Mouse (Mus musculus) lung, postnatal 0 days (tissue): ENCODE results near the gene Gucd1. TPM values are rescaled to one million over a fixed set of nuclear protein-coding genes. Genes with fewer than 3 reads are reported as not detected.

ENCODE experiments used
- ATAC-seq: fragments of 200-750 bp; cut with Nextera tagmentation; 2 replicates; pipeline ENCODE4 v1.8.0; 2017; ENCODE audit warnings: moderate library complexity
- DNase-seq: peaks from one replicate; pipeline ENCODE4 v3.0.0-alpha.2; 2016; ENCODE audit warnings: low spot score
- H3K27ac ChIP-seq: fragments of 300-500 bp; sonication (generic); 2 replicates; pipeline ENCODE4 v1.5.1; 2014; ENCODE audit warnings: antibody characterized with exemption, mild to moderate bottlenecking, low read length, mixed read lengths
- H3K27me3 ChIP-seq: fragments of 300-500 bp; sonication (generic); replicated peaks from 2 replicates; pipeline ENCODE4 v1.6.1; 2014; ENCODE audit warnings: low read length, mixed read lengths; ENCODE audit not compliant: insufficient read depth
- H3K36me3 ChIP-seq: fragments of 300-500 bp; sonication (generic); 2 replicates; pipeline ENCODE4 v1.6.1; 2014; ENCODE audit warnings: low read length, mixed read lengths; ENCODE audit not compliant: insufficient read depth
- H3K4me1 ChIP-seq: fragments of 300-500 bp; sonication (generic); 2 replicates; pipeline ENCODE4 v1.6.1; 2014; ENCODE audit warnings: antibody characterized with exemption, low read depth, low read length, mixed read lengths; ENCODE audit not compliant: insufficient read depth
- H3K4me2 ChIP-seq: fragments of 300-500 bp; sonication (generic); replicated peaks from 2 replicates; pipeline ENCODE4 v1.6.1; 2014; ENCODE audit warnings: low read depth, mild to moderate bottlenecking, low read length, moderate library complexity, mixed read lengths
- H3K4me3 ChIP-seq: fragments of 300-500 bp; sonication (generic); 2 replicates; pipeline ENCODE4 v1.5.1; 2014; ENCODE audit warnings: low read depth, low read length
- H3K9ac ChIP-seq: fragments of 300-500 bp; sonication (generic); replicated peaks from 2 replicates; pipeline ENCODE4 v1.6.1; 2014; ENCODE audit warnings: low read depth, mild to moderate bottlenecking
- H3K9me3 ChIP-seq: fragments of 300-500 bp; sonication (generic); 2 replicates; pipeline ENCODE4 v1.6.1; 2016; ENCODE audit warnings: low read length, mixed read lengths
- CTCF ChIP-seq: IDR thresholded peaks from 2 replicates; pipeline ENCODE4 v1.5.1; 2016; ENCODE audit warnings: antibody characterized with exemption, mild to moderate bottlenecking
- EP300 ChIP-seq: IDR thresholded peaks from 2 replicates; pipeline ENCODE4 v1.6.1; 2016; ENCODE audit warnings: antibody characterized with exemption, mild to moderate bottlenecking, control low read depth
- WGBS: fragments of 180-500 bp; shearing (Covaris S2); extraction: QIAGEN DNeasy Blood & Tissue Kit; methylation state at CpG from one replicate; pipeline ENCODE4 v1.1.7; 2014; 5-methylcytosine and 5-hydroxymethylcytosine counted together
- polyA plus RNA-seq: library from polyadenylated mRNA; unstranded; fragments of >200 nt; fragmentation: Nextera tagmentation; extraction: Ambion mirVana; gene quantifications from 2 replicates; pipeline ENCODE4 v1.2.1, GENCODE M21; 2015

The Gucd1 gene
- polyA plus RNA-seq, 1 experiment from 2014 or later, result 20.3 TPM

DNA sequence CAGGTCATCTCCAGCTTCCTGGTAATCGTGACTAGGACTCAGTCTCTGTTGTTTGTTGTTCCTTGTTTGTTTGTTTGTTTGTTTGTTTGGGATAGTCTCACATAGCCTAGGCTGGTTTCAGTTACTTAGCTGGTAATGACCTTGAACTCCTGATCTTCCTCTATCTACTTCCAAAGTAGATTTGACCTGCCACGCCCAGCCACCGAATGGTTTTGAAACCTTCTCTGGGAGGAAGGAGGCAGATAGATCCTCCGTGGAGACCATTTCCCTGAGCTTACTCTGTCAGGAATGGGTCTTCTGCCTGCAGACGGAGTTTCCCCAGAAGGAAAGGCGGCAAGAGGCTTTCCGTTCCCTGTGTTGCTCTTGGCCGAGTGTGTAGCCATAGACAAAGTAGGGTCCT is 44.8 kb upstream of the Gucd1 start:
- WGBS, result 82% methylated on average over 8 of the region's 8 CpGs
- Histone ChIP-seq H3K4me3 (no peak overlapping the region), H3K4me2 (no peak overlapping the region), H3K27ac (no peak overlapping the region), H3K4me1 (peaks cover 5% of the 10 kb centered on the region; the same call in 1 of the 2 replicates), H3K27me3 (peaks cover 19% of the 10 kb centered on the region), H3K9me3 (no peaks in the 10 kb centered on the region), H3K9ac (no peak overlapping the region), H3K36me3 (no peaks in the 10 kb centered on the region)
- DNase-seq (no peak), ATAC-seq (no peak)
- no peak for TF ChIP-seq CTCF

DNA sequence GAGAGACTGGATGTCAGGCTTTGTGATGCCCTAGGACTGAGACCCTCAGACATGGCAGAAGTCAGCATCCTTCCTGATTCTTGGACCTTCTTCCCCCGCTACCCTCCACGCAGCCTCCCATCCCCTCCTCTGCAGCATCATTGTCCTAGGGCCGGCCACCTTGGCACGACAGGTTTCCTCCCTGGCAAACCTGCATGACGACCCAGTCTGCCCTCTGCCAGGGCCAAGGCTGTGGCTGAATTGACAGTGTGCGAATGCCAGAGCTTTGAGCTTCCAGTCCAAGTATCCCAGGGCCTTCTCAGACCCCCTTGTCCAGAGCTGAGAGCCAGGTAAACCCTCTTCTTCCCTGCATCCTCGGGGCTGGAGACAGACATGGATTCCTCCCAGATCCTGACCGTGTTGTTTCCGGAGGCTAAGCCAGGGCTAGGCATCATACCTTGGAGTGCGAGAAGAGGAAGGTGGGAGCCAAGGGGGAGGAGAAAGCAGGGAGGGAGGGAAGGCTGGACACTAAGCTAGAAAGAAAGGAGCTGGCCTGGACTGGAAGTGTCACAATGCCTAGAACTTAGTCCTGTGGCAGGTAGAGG is 43.4 kb upstream of the Gucd1 start, which contains the start of gene Ggt1:
Gene Ggt1 (plus strand): TSS at position 534 of the 584 bp plus-strand sequence.
- Histone ChIP-seq H3K4me1 (peaks cover 5% of the 10 kb centered on the region; the same call in 1 of the 2 replicates), H3K4me2 (peak within 1 kb of the TSS; percentile 81; the same call in 1 of the 2 replicates), H3K9me3 (no peaks in the 10 kb centered on the region), H3K27me3 (peaks cover 19% of the 10 kb centered on the region), H3K9ac (no peak within 1 kb of the TSS), H3K4me3 (no peak within 1 kb of the TSS), H3K27ac (no peak within 1 kb of the TSS), H3K36me3 (no peaks in the 10 kb centered on the region)
- no peak for ATAC-seq
- no peak for DNase-seq
- TF ChIP-seq CTCF (no peak), EP300 (no peak)
- 48% methylated on average over 10 of the region's 10 CpGs for WGBS

DNA sequence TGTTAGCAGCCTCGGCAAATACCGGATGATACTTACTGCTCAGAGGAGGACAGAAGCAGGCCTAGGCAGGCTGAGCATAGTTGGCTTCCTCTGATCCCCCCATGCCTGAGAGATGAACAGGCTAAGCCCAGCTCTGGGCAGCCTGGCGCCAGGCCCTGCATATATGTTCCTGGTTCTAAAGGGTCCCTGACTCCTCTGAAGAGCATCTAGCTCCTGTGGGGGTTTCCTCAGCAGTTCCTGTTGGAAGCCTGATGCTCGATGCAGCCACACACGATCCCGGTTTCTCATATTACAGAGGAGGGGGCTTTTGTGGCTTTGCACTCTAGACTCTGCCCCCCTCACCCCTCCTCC is 42.8 kb upstream of the Gucd1 start:
- Histone ChIP-seq H3K4me3 (no peak overlapping the region), H3K27me3 (peaks cover 19% of the 10 kb centered on the region), H3K4me2 (peak overlapping the region; percentile 81), H3K9me3 (no peaks in the 10 kb centered on the region), H3K27ac (no peak overlapping the region), H3K36me3 (no peaks in the 10 kb centered on the region), H3K4me1 (peaks cover 5% of the 10 kb centered on the region; the same call in 1 of the 2 replicates), H3K9ac (no peak overlapping the region)
- peak; percentile 16; the same call in 1 of the 2 replicates for ATAC-seq
- DNase-seq, result no peak
- TF ChIP-seq CTCF, result no peak
- no peak for TF ChIP-seq EP300
- 20% methylated on average over 6 of the region's 6 CpGs for WGBS

DNA sequence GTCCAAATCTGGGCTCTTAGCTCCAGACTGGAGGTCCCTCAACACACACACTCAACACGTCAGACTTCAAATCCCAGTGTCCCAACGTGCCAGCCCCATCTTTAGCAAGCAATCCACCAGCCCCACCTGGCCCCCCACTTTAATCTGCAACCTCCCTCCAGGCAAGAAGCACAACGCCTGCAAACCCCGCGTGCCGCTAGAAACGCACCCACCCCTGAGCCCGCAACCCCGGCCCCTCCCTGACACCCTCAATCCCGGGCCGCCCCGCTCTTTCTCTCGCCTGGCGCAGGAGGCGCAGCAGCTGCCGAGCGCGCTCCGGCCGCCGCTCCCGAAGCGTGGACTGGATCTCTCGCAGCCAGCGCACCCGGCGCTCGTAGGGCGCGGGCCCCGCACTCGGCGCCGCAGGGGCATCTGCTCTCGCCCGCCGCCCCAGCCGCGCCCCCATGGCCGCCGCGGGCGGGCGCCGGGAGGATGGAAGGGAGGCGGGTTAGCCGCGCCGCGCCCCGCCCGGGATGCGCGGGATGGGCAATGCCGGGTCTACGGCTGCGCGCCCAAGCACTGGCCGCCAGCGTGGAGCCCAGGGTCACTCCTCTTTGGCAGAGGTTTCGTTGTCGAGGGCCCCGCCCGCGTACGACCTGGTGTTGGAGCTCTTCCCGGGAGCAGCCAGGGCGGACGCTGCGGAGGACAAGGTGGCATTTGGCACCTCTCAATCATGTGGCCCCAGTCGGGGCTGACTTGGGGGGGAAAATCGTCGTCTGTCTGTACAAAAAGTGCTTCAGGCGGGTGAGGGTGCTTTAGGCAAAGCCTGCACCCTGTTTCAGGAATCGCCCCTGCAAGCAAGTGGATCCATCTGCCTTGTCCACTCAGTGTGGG is 42.1 kb upstream of the Gucd1 start, which contains the start of gene Lrrc75b:
Gene Lrrc75b (minus strand): TSS at position 655 of the 873 bp plus-strand sequence.
- under 1% methylated on average over 65 of the region's 75 CpGs for WGBS
- no peak within 1 kb of the TSS for H3K27ac ChIP-seq

DNA sequence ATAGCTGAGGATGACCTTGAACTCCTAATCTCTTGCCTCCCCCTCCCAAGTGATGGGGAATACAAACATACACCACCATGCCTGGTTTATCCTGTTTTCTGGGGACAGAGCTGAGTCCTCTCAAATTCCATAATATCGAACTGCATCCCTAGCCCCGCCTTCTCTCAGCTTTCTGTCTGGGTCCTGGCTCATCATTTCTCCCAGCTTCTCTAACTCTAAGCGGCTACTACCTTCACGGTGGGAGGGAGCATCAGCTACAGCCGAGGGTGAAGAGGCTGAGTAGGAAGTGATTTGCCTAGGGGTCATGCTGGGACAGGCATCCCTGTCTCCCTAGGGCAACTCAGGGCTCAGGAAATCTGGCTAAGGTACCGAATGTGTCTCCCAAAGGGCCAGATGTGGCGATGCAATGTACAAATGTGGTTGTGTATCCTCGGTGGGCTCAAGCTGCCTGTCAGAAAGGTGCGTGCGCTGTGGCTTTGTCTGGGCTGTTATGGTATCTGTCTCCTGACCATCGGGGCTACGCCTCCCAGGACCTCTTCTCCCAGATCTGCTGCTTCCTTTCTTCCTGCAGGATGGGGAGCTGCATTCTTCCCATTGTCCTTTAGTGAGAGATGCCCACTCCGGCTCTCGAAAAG is 41.4 kb upstream of the Gucd1 start:
- Histone ChIP-seq H3K9ac (no peak overlapping the region), H3K9me3 (no peaks in the 10 kb centered on the region), H3K4me1 (peaks cover 5% of the 10 kb centered on the region; the same call in 1 of the 2 replicates), H3K36me3 (no peaks in the 10 kb centered on the region), H3K4me3 (peak overlapping the region; percentile 47; the same call in 1 of the 2 replicates), H3K27me3 (peaks cover 19% of the 10 kb centered on the region), H3K27ac (no peak overlapping the region), H3K4me2 (peak overlapping the region; percentile 81)
- ATAC-seq (no peak), DNase-seq (no peak)
- WGBS, result 9% methylated on average over 14 of the region's 14 CpGs
- TF ChIP-seq CTCF (no peak), EP300 (no peak)

More for the DNA sequence above, 42.1 kb upstream of the Gucd1 start, which contains the start of gene Lrrc75b:
- Histone ChIP-seq H3K9me3 (no peaks in the 10 kb centered on the region), H3K27me3 (peaks cover 19% of the 10 kb centered on the region), H3K9ac (no peak within 1 kb of the TSS; the same call in 1 of the 2 replicates), H3K4me2 (peak within 1 kb of the TSS; percentile 81), H3K4me1 (peaks cover 5% of the 10 kb centered on the region; the same call in 1 of the 2 replicates), H3K4me3 (peak within 1 kb of the TSS; percentile 47), H3K36me3 (no peaks in the 10 kb centered on the region)
- ATAC-seq (peak; percentile 56), DNase-seq (peak; percentile 52)
- TF ChIP-seq EP300, result no peak
- no peak for TF ChIP-seq CTCF

DNA sequence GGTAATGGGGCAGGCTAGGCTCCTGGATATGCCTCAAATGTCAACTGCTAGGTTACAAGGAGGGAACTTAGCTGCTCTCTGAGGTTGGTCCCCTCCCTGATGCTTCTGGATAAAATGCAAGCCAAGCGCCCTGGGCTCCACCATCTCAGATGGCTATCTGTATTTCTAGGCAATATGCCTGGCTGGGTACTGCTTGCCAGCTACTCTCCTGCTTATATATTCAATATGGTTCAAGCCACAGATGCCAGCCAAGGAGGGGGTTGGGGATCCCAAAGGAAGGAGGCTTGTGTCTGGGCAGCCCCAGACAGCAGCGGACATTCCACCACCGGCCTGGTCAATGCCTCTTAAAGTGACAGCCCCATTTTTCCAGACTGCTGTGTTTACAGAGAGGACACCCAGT is 40.7 kb upstream of the Gucd1 start:
- Histone ChIP-seq H3K27ac (no peak overlapping the region), H3K36me3 (no peaks in the 10 kb centered on the region), H3K4me3 (no peak overlapping the region), H3K9me3 (no peaks in the 10 kb centered on the region), H3K4me2 (no peak overlapping the region), H3K9ac (no peak overlapping the region), H3K27me3 (peaks cover 19% of the 10 kb centered on the region), H3K4me1 (peaks cover 5% of the 10 kb centered on the region; the same call in 1 of the 2 replicates)
- ATAC-seq (no peak), DNase-seq (no peak)
- TF ChIP-seq CTCF (no peak), EP300 (no peak)
- 45% methylated on average over 3 of the region's 3 CpGs for WGBS
